Mouse (Mus musculus): ENCODE data around the gene Trim44. TPM values are rescaled to one million over a fixed set of nuclear protein-coding genes. Genes with fewer than 3 reads are reported as not detected.

The Trim44 gene
- polyA plus RNA-seq, 1 experiment from 2014 or later = 36.8 TPM

- ATAC-seq (ENCODE audit: insufficient number of reproducible peaks, insufficient read depth, low FRiP score, low read depth) = peak; percentile 93
- Histone ChIP-seq H3K36me3 (ENCODE audit: control insufficient read depth, insufficient read depth, low read length) (no peaks in the 10 kb centered on the region), H3K4me1 (ENCODE audit: control insufficient read depth, insufficient read depth, low read length) (peaks cover 10% of the 10 kb centered on the region; the same call in 1 of the 2 replicates), H3K9ac (replicated peaks; ENCODE audit: low read depth, low read length) (peak overlapping the region; percentile 79), H3K9me3 (ENCODE audit: control insufficient read depth, low read depth, low read length) (no peaks in the 10 kb centered on the region), H3K4me3 (ENCODE audit: low read depth, low read length) (peak overlapping the region; percentile 69), H3K4me2 (replicated peaks; ENCODE audit: low read depth, low read length) (peak overlapping the region; percentile 81), H3K27ac (ENCODE audit: low read length) (peak overlapping the region; percentile 94), H3K27me3 (ENCODE audit: control insufficient read depth, insufficient read depth, low read length) (no peaks in the 10 kb centered on the region)
- under 1% methylated on average over 87 of the region's 94 CpGs for WGBS
These were observed 6.8 kb downstream of the Trim44 start for GRCm38 (mm10) chr2:102400605-102401351.

- no peak for ATAC-seq (ENCODE audit: insufficient number of reproducible peaks, insufficient read depth, low FRiP score, low read depth)
- peak overlapping the region; percentile 69 for H3K4me3 ChIP-seq (ENCODE audit: low read depth, low read length)
- no peaks in the 10 kb centered on the region for H3K9me3 ChIP-seq (ENCODE audit: control insufficient read depth, low read depth, low read length)
- peak overlapping the region; percentile 79 for H3K9ac ChIP-seq (replicated peaks; ENCODE audit: low read depth, low read length)
- peak overlapping the region; percentile 81 for H3K4me2 ChIP-seq (replicated peaks; ENCODE audit: low read depth, low read length)
- H3K27ac ChIP-seq (ENCODE audit: low read length) = peak overlapping the region; percentile 94
- 35% methylated on average over 48 of the region's 48 CpGs for WGBS
- H3K27me3 ChIP-seq (ENCODE audit: control insufficient read depth, insufficient read depth, low read length) = no peaks in the 10 kb centered on the region
- no peaks in the 10 kb centered on the region for H3K36me3 ChIP-seq (ENCODE audit: control insufficient read depth, insufficient read depth, low read length)
- peaks cover 10% of the 10 kb centered on the region; the same call in 1 of the 2 replicates for H3K4me1 ChIP-seq (ENCODE audit: control insufficient read depth, insufficient read depth, low read length)
These were observed 7.6 kb downstream of the Trim44 start for GRCm38 (mm10) chr2:102399864-102400604.

- Histone ChIP-seq H3K4me3 (ENCODE audit: low read depth, low read length) (no peak overlapping the region), H3K9ac (replicated peaks; ENCODE audit: low read depth, low read length) (no peak overlapping the region), H3K27me3 (ENCODE audit: control insufficient read depth, insufficient read depth, low read length) (no peaks in the 10 kb centered on the region), H3K4me2 (replicated peaks; ENCODE audit: low read depth, low read length) (no peak overlapping the region), H3K36me3 (ENCODE audit: control insufficient read depth, insufficient read depth, low read length) (no peaks in the 10 kb centered on the region; the same call in 1 of the 2 replicates), H3K4me1 (ENCODE audit: control insufficient read depth, insufficient read depth, low read length) (peaks cover 10% of the 10 kb centered on the region; the same call in 1 of the 2 replicates), H3K27ac (ENCODE audit: low read length) (no peak overlapping the region), H3K9me3 (ENCODE audit: control insufficient read depth, low read depth, low read length) (no peaks in the 10 kb centered on the region)
- ATAC-seq (ENCODE audit: insufficient number of reproducible peaks, insufficient read depth, low FRiP score, low read depth) = no peak
- 67% methylated on average over 1 of the region's 1 CpGs for WGBS
These were observed 11.1 kb downstream of the Trim44 start for GRCm38 (mm10) chr2:102396493-102396892.

GRCm38 (mm10) chr2:102393457-102393856 is 14.2 kb downstream of the Trim44 start:
- no peaks in the 10 kb centered on the region for H3K4me1 ChIP-seq (ENCODE audit: control insufficient read depth, insufficient read depth, low read length)
- 82% methylated on average over 1 of the region's 1 CpGs for WGBS
- H3K36me3 ChIP-seq (ENCODE audit: control insufficient read depth, insufficient read depth, low read length) = no peaks in the 10 kb centered on the region; the same call in 1 of the 2 replicates
- H3K9me3 ChIP-seq (ENCODE audit: control insufficient read depth, low read depth, low read length) = no peaks in the 10 kb centered on the region
- ATAC-seq (ENCODE audit: insufficient number of reproducible peaks, insufficient read depth, low FRiP score, low read depth) = no peak
- no peaks in the 10 kb centered on the region for H3K27me3 ChIP-seq (ENCODE audit: control insufficient read depth, insufficient read depth, low read length)
- H3K9ac ChIP-seq (replicated peaks; ENCODE audit: low read depth, low read length) = no peak overlapping the region
- no peak overlapping the region for H3K4me3 ChIP-seq (ENCODE audit: low read depth, low read length)
- H3K4me2 ChIP-seq (replicated peaks; ENCODE audit: low read depth, low read length) = no peak overlapping the region
- no peak overlapping the region for H3K27ac ChIP-seq (ENCODE audit: low read length)

GRCm38 (mm10) chr2:102385328-102385902 is 22.2 kb downstream of the Trim44 start:
- Histone ChIP-seq H3K4me3 (ENCODE audit: low read depth, low read length) (no peak overlapping the region), H3K9ac (replicated peaks; ENCODE audit: low read depth, low read length) (no peak overlapping the region), H3K4me1 (ENCODE audit: control insufficient read depth, insufficient read depth, low read length) (peaks cover 13% of the 10 kb centered on the region; the same call in 1 of the 2 replicates), H3K27me3 (ENCODE audit: control insufficient read depth, insufficient read depth, low read length) (no peaks in the 10 kb centered on the region), H3K4me2 (replicated peaks; ENCODE audit: low read depth, low read length) (no peak overlapping the region), H3K9me3 (ENCODE audit: control insufficient read depth, low read depth, low read length) (no peaks in the 10 kb centered on the region), H3K36me3 (ENCODE audit: control insufficient read depth, insufficient read depth, low read length) (no peaks in the 10 kb centered on the region), H3K27ac (ENCODE audit: low read length) (no peak overlapping the region)
- no peak for ATAC-seq (ENCODE audit: insufficient number of reproducible peaks, insufficient read depth, low FRiP score, low read depth)

- no peak overlapping the region for H3K27ac ChIP-seq (ENCODE audit: low read length)
- H3K9me3 ChIP-seq (ENCODE audit: control insufficient read depth, low read depth, low read length) = no peaks in the 10 kb centered on the region
- no peaks in the 10 kb centered on the region for H3K36me3 ChIP-seq (ENCODE audit: control insufficient read depth, insufficient read depth, low read length)
- H3K4me1 ChIP-seq (ENCODE audit: control insufficient read depth, insufficient read depth, low read length) = peaks cover 13% of the 10 kb centered on the region; the same call in 1 of the 2 replicates
- H3K27me3 ChIP-seq (ENCODE audit: control insufficient read depth, insufficient read depth, low read length) = no peaks in the 10 kb centered on the region
- H3K4me2 ChIP-seq (replicated peaks; ENCODE audit: low read depth, low read length) = no peak overlapping the region
- H3K9ac ChIP-seq (replicated peaks; ENCODE audit: low read depth, low read length) = no peak overlapping the region
- 64% methylated on average over 1 of the region's 1 CpGs for WGBS
- no peak for ATAC-seq (ENCODE audit: insufficient number of reproducible peaks, insufficient read depth, low FRiP score, low read depth)
- H3K4me3 ChIP-seq (ENCODE audit: low read depth, low read length) = no peak overlapping the region
These were observed 23.1 kb downstream of the Trim44 start for GRCm38 (mm10) chr2:102384496-102384895.

- Histone ChIP-seq H3K9ac (replicated peaks; ENCODE audit: low read depth, low read length) (no peak overlapping the region), H3K36me3 (ENCODE audit: control insufficient read depth, insufficient read depth, low read length) (no peaks in the 10 kb centered on the region), H3K4me1 (ENCODE audit: control insufficient read depth, insufficient read depth, low read length) (peaks cover 13% of the 10 kb centered on the region; the same call in 1 of the 2 replicates), H3K4me2 (replicated peaks; ENCODE audit: low read depth, low read length) (no peak overlapping the region), H3K9me3 (ENCODE audit: control insufficient read depth, low read depth, low read length) (no peaks in the 10 kb centered on the region), H3K4me3 (ENCODE audit: low read depth, low read length) (no peak overlapping the region), H3K27ac (ENCODE audit: low read length) (no peak overlapping the region), H3K27me3 (ENCODE audit: control insufficient read depth, insufficient read depth, low read length) (no peaks in the 10 kb centered on the region)
- 52% methylated on average over 2 of the region's 2 CpGs for WGBS
- no peak for ATAC-seq (ENCODE audit: insufficient number of reproducible peaks, insufficient read depth, low FRiP score, low read depth)
These were observed 23.6 kb downstream of the Trim44 start for GRCm38 (mm10) chr2:102384057-102384456.

- Histone ChIP-seq H3K36me3 (ENCODE audit: control insufficient read depth, insufficient read depth, low read length) (no peaks in the 10 kb centered on the region), H3K4me2 (replicated peaks; ENCODE audit: low read depth, low read length) (no peak overlapping the region), H3K27me3 (ENCODE audit: control insufficient read depth, insufficient read depth, low read length) (no peaks in the 10 kb centered on the region), H3K9ac (replicated peaks; ENCODE audit: low read depth, low read length) (no peak overlapping the region), H3K9me3 (ENCODE audit: control insufficient read depth, low read depth, low read length) (no peaks in the 10 kb centered on the region), H3K4me1 (ENCODE audit: control insufficient read depth, insufficient read depth, low read length) (peaks cover 13% of the 10 kb centered on the region; the same call in 1 of the 2 replicates), H3K4me3 (ENCODE audit: low read depth, low read length) (no peak overlapping the region), H3K27ac (ENCODE audit: low read length) (no peak overlapping the region)
- no peak for ATAC-seq (ENCODE audit: insufficient number of reproducible peaks, insufficient read depth, low FRiP score, low read depth)
- 66% methylated on average over 3 of the region's 3 CpGs for WGBS
These were observed 24.4 kb downstream of the Trim44 start for GRCm38 (mm10) chr2:102383069-102383834.
